Mouse (Mus musculus): Measurements from ENCODE around the gene Vdr. TPM values are rescaled to one million over a fixed set of nuclear protein-coding genes. Genes with fewer than 3 reads are reported as not detected.

Gene Vdr
- total and polyA plus RNA-seq, 2 experiments from 2014 or later, result 0.12 to 0.27 TPM

DNA sequence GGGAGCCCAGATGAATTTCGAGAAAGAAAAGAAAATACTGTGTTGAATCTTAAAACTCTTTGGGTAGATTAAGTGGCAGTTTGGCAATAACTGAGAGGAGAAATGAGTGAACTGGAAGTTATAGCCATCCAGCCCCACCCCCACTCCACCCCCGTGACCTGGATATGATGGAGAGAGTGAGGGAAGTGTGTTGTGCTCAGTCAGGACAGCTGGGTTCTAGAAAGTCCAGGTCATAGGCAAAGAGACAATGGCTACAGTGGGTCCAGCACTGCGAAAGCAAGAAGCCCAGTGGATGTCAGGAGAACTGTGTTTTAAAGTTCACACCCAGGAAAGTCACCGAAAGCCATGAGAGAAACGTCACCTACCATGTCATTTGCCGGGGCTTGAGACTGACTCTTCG lies 8.8 kb upstream of the Vdr start:
- Histone ChIP-seq H3K36me3 (ENCODE audit: insufficient read depth, low read length) (no peaks in the 10 kb centered on the region), H3K27ac (ENCODE audit: low read depth, low read length) (no peak overlapping the region), H3K9me3 (ENCODE audit: low read length) (no peaks in the 10 kb centered on the region), H3K4me3 (ENCODE audit: low read depth, low read length) (no peak overlapping the region), H3K27me3 (ENCODE audit: insufficient read depth, low read length) (no peaks in the 10 kb centered on the region), H3K4me2 (ENCODE audit: low read depth, low read length, poor library complexity, severe bottlenecking) (no peak overlapping the region), H3K9ac (replicated peaks; ENCODE audit: low read length, poor library complexity, severe bottlenecking) (no peak overlapping the region), H3K4me1 (ENCODE audit: insufficient read depth, low read length) (no peaks in the 10 kb centered on the region)
- DNase-seq (ENCODE audit: low spot score), result no peak
- 82% methylated on average over 7 of the region's 7 CpGs for whole genome bisulfite sequencing
- no peak for ATAC-seq (ENCODE audit: low FRiP score)
- TF ChIP-seq CTCF (IDR thresholded peaks at IDR 0.05), result no peak

DNA sequence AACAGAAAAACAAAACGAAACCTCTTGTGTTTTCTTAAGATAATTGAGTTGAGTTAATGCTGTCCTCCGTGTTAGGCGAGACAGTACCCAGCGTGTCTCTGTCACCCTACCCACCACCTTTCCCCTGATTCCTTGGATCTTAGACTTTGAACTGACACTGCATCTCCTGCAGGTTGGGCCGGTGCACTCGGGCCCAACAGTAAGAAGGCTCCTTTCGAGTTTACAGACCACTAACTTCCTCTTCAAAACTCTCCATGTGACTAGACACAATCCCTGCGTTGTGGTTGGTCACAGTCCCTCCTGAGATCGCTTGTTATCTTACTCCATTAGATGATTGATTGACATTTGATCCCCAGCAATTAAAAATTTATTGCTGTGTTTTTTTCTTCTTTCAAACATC lies 7.6 kb upstream of the Vdr start:
- no peak overlapping the region for H3K4me2 ChIP-seq (ENCODE audit: low read depth, low read length, poor library complexity, severe bottlenecking)
- DNase-seq (ENCODE audit: low spot score) (no peak), ATAC-seq (ENCODE audit: low FRiP score) (no peak)
- H3K4me3 ChIP-seq (ENCODE audit: low read depth, low read length), result no peak overlapping the region
- H3K9me3 ChIP-seq (ENCODE audit: low read length), result no peaks in the 10 kb centered on the region
- no peaks in the 10 kb centered on the region for H3K36me3 ChIP-seq (ENCODE audit: insufficient read depth, low read length)
- WGBS, result 85% methylated on average over 9 of the region's 9 CpGs
- no peak overlapping the region for H3K27ac ChIP-seq (ENCODE audit: low read depth, low read length)
- H3K4me1 ChIP-seq (ENCODE audit: insufficient read depth, low read length), result no peaks in the 10 kb centered on the region
- H3K27me3 ChIP-seq (ENCODE audit: insufficient read depth, low read length), result no peaks in the 10 kb centered on the region
- no peak overlapping the region for H3K9ac ChIP-seq (replicated peaks; ENCODE audit: low read length, poor library complexity, severe bottlenecking)
- TF ChIP-seq CTCF (IDR thresholded peaks at IDR 0.05), result no peak

DNA sequence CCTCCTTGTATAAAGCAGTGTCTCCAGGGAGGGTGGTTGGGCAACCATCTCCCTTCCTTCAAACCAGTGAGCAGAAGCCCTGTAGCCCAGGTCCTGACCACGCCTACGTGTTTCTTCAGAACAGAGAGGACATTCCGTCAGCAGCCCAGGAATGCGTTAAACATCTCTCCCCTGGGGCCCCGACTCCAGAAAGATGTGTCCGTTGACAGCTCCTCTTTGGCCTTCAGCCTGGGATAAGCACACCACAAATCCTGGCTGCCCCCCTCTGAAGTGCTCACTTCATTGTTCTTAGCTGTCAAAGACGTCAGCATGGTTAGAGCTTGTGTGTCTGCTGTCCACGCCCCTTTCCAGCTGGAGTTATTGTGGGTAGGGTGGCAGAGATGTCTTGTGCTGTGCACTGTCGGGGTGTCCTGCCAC lies 3.9 kb upstream of the Vdr start:
- Histone ChIP-seq H3K4me2 (ENCODE audit: low read depth, low read length, poor library complexity, severe bottlenecking) (no peak overlapping the region), H3K4me1 (ENCODE audit: insufficient read depth, low read length) (no peaks in the 10 kb centered on the region), H3K27me3 (ENCODE audit: insufficient read depth, low read length) (0 out of 2 replicates have a peak, but pooled peaks cover 2% of the 10 kb centered on the region), H3K9ac (replicated peaks; ENCODE audit: low read length, poor library complexity, severe bottlenecking) (no peak overlapping the region), H3K27ac (ENCODE audit: low read depth, low read length) (no peak overlapping the region), H3K9me3 (ENCODE audit: low read length) (no peaks in the 10 kb centered on the region), H3K36me3 (ENCODE audit: insufficient read depth, low read length) (no peaks in the 10 kb centered on the region), H3K4me3 (ENCODE audit: low read depth, low read length) (no peak overlapping the region)
- 10% methylated on average over 9 of the region's 9 CpGs for WGBS
- TF ChIP-seq CTCF (IDR thresholded peaks at IDR 0.05), result no peak
- ATAC-seq (ENCODE audit: low FRiP score) (no peak), DNase-seq (ENCODE audit: low spot score) (peak; percentile 28)

DNA sequence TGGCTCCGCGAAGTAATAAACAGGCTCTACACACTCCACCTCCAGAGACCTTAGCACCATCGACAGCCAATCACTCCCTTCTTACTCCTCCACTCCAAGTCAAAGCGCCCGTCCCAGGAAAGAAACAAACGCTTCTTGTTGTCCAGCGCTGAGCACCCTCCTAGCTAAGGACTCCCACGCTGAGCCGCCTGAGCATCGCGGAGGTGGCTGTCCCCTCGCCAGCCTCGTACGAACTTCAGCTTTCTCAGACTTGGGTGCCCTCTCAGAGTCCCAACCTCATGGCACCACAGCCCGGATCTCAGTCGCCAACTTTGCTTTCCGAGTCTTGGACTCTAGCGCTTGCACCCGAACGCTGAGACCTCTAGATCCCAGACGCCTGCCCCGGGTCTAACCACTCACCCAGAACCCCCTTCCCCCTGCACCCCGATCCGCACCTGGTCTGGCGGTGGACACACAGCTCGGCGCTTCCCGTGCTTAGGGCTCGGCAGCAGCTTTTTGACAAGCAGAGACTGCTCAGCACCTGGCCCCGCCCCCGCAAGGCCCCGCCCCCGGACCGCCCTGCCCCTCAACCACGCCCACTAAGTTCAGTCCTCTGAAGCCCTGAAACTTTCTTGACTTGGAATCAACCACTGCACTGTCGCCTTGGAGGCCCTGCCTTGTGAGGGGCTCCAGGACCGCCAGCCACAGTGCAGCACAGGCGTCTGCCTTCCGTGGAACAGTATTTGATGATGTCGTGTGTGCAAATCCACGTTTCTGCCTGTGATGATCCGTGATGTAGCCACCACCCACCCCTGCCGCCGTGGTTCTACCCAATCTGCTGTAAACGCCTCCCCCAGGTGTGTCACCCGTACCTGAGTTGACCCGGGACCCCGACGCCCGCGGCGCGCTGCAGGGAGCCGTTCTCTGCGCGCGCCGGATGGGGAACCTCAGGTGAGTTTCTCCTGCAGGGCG lies 2.4 kb downstream of the Vdr start:
- no peak for TF ChIP-seq CTCF (IDR thresholded peaks at IDR 0.05)
- no peaks in the 10 kb centered on the region for H3K9me3 ChIP-seq (ENCODE audit: low read length)
- H3K4me3 ChIP-seq (ENCODE audit: low read depth, low read length), result peak overlapping the region; percentile 33
- ATAC-seq (ENCODE audit: low FRiP score) (no peak), DNase-seq (ENCODE audit: low spot score) (no peak)
- peak overlapping the region; percentile 76 for H3K4me2 ChIP-seq (ENCODE audit: low read depth, low read length, poor library complexity, severe bottlenecking)
- H3K4me1 ChIP-seq (ENCODE audit: insufficient read depth, low read length), result peaks cover 8% of the 10 kb centered on the region; the same call in 1 of the 2 replicates
- no peaks in the 10 kb centered on the region for H3K36me3 ChIP-seq (ENCODE audit: insufficient read depth, low read length)
- H3K27me3 ChIP-seq (ENCODE audit: insufficient read depth, low read length), result peaks cover 20% of the 10 kb centered on the region
- WGBS, result 1% methylated on average over 59 of the region's 59 CpGs
- 0 out of 2 replicates have a peak overlapping the region, but pooled peaks have one; percentile 33 for H3K9ac ChIP-seq (replicated peaks; ENCODE audit: low read length, poor library complexity, severe bottlenecking)
- no peak overlapping the region for H3K27ac ChIP-seq (ENCODE audit: low read depth, low read length)

DNA sequence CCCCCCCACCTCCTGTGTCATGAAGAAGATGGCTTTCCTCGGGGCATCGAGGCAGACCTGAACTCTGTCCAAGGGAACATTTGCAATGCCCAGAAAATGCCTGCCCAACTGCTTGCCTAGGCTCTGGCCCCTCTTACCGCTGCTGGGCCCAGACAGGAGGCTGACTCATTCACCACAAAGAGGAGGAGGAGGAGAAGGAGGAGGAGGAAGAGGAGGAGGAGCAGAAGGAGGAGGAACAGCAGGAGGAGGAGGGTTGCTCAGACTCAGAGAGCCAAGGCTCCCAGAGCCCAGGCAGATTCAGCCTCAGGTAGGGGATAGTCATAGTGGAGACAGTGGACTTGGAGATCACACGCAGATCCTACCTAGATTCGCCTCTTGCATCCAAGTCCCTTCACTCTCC lies 3.2 kb downstream of the Vdr start:
- Histone ChIP-seq H3K4me3 (ENCODE audit: low read depth, low read length) (no peak overlapping the region), H3K27ac (ENCODE audit: low read depth, low read length) (no peak overlapping the region), H3K9ac (replicated peaks; ENCODE audit: low read length, poor library complexity, severe bottlenecking) (no peak overlapping the region), H3K9me3 (ENCODE audit: low read length) (no peaks in the 10 kb centered on the region), H3K4me1 (ENCODE audit: insufficient read depth, low read length) (peaks cover 8% of the 10 kb centered on the region; the same call in 1 of the 2 replicates), H3K36me3 (ENCODE audit: insufficient read depth, low read length) (no peaks in the 10 kb centered on the region), H3K27me3 (ENCODE audit: insufficient read depth, low read length) (peaks cover 20% of the 10 kb centered on the region), H3K4me2 (ENCODE audit: low read depth, low read length, poor library complexity, severe bottlenecking) (no peak overlapping the region)
- no peak for DNase-seq (ENCODE audit: low spot score)
- ATAC-seq (ENCODE audit: low FRiP score), result no peak
- no peak for TF ChIP-seq CTCF (IDR thresholded peaks at IDR 0.05)
- WGBS, result 49% methylated on average over 5 of the region's 5 CpGs

DNA sequence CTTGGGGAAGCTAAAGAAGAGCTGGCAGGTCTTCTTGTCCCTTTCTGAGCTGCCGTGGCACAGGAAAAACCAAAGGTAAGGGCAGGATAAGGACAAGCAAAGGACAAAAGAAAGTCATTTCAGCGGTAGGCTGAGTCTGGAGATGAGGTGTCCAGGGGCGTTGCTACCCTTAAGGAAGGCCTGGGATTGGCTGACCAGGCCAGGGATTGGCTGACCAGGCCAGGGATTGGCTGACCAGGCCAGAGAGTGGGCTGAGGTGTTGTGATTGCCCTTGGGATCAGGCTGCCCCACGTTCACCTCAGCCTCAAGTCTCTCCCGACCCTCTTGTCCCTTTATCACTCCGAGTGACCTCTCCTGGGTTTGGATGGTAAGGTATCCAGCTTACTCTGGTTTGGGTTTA lies 5.1 kb downstream of the Vdr start:
- Histone ChIP-seq H3K4me1 (ENCODE audit: insufficient read depth, low read length) (peaks cover 8% of the 10 kb centered on the region; the same call in 1 of the 2 replicates), H3K4me2 (ENCODE audit: low read depth, low read length, poor library complexity, severe bottlenecking) (no peak overlapping the region), H3K9me3 (ENCODE audit: low read length) (no peaks in the 10 kb centered on the region), H3K4me3 (ENCODE audit: low read depth, low read length) (no peak overlapping the region), H3K36me3 (ENCODE audit: insufficient read depth, low read length) (no peaks in the 10 kb centered on the region), H3K27ac (ENCODE audit: low read depth, low read length) (no peak overlapping the region), H3K27me3 (ENCODE audit: insufficient read depth, low read length) (peaks cover 19% of the 10 kb centered on the region), H3K9ac (replicated peaks; ENCODE audit: low read length, poor library complexity, severe bottlenecking) (no peak overlapping the region)
- 79% methylated on average over 6 of the region's 6 CpGs for WGBS
- ATAC-seq (ENCODE audit: low FRiP score), result no peak
- no peak for TF ChIP-seq CTCF (IDR thresholded peaks at IDR 0.05)
- DNase-seq (ENCODE audit: low spot score), result no peak

All from midbrain, postnatal 0 days (tissue).